Mouse (Mus musculus): Measurements from ENCODE around the gene Agap1.

Gene Agap1

DNA sequence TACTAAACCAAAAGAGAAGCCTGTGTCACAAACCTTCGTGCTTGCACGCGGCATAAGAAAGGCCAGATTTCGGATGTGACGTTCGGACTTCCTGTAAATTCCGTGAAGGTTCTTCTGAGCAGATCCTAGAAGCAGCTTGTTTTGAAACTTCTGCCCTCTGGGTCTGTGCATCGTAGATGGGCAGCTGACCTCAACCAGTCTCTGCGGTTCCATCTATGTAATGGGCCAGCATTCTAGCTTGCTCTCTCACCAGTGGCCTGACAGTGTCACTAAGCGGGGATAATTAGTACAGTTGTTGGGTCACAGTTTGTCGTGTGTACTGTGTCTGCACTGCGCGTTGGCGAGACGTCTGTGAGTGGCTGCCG is 485.0 kb downstream of the Agap1 start:
- DNase-seq: no peak

DNA sequence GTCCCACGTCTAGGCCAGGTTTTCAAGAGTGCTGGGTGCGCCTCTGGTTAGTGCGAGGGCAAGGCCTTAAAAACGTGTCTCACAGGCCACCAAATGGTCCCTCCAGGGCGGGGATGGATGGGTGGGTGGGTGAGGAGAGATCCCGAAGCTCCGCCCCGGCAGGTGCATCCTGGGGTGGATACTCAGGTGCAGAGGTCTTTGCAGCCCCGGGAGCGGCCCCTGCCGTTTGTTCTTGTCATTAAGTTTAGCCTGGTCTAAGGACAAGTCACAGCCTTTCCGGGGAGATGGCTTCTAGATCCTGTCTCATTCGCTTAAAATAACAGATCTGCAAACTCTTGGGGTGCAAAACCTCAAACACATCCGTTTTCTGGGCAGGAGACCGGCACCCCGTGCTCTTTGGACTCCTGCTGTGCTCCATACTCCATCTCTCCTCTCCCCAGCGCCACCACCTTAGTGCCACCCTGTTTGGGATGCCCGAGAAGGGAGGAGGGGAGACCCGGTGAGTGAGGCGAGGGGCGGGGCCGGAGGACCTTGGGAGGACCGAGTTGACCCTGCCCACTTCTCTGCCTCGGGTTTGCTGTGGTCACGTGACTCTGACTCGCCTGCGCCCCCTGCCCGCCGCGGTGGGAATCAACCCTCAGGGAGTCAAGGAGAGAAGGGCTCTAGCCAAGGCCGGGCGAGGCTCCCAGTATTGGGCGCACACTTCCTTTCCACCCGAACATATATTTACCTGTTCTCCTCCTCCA is 485.5 kb downstream of the Agap1 start:
- peak; percentile 86 for DNase-seq

DNA sequence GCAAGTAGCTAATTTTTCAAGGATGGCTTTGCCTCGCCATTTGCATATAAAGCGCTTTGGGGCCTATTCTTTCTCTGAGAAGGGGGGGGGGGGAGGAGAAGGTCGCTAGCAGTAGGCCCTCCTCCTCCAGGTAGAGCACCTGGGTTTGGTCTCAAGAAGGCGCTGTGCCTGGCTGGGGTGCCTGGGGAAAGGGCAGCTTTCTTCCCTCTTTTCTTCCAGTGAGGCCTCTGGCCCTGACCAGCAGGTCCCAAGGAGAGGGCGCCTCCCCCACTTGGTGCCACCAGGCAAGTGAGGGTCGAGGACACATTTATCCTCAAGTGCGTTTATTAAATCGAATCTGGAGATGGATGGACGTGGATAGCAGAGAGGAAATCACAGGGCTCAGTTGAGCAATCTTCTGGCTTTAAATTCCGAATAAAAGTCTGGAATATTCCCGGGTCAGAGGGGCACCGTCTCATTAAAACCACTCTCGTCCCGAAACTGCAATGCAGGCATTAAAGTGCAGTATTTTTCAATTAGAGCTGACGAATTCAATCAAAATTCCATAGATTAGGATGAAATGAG is 486.4 kb downstream of the Agap1 start:
- DNase-seq: no peak

DNA sequence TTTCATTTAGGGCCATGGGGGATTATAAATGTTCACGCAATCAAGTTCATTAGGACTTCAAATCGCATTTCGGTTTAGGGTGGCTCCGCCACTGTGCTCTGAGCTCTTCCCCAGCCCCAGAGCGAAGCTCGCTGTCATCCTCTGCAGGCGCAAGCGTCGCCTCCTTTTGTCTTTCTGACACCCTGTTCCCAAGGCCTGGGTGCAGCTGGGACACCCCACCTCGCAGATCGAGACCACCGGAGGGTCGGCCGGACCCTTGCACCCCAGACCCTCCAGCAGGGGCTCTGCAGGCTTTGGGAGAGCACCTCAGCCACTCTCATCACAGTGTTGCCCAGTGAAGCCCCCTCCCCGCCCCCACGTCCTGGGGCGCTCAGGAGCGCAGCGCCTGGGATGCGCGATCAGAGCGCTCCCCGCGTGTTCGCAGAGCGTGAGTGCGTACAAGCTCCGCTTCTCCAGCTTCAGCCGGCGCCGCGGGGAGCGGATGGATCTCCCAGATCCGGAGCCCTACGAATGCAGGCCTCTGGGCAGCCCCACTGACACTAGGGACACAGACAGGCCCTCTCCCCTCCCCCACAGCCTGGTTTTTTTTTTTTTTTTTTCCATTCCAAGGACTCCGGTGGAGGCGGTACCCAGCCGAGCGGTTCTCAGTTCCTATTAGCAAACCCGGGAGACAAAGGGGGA is 487.2 kb downstream of the Agap1 start:
- peak; percentile 70 for DNase-seq

DNA sequence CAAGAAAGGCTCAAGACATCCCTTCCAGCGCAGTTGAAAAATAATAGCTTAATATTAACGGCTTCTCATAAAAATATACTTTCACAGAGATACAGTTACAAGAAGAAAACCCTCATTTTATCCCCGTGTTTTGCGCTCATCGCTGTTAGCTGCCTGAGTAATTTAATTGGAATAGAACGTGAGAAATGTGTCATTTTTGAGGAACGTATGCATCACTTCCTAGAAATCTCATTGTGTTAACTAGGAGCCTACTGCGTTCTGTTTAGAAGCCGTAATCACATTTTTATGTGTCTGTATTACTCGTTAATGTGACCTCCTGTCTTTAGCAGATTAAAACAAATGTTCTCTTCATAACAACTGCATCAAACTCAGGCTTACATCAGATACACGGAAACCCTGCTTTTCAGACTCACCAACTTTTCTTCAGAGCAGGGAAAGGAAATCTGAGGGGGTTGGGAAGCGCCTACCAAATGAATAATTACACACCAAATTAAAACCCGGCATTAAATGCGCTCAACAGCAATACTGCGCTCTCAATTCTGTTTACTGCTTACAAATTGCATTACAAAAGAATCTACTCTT is 487.9 kb downstream of the Agap1 start:
- DNase-seq: no peak

DNA sequence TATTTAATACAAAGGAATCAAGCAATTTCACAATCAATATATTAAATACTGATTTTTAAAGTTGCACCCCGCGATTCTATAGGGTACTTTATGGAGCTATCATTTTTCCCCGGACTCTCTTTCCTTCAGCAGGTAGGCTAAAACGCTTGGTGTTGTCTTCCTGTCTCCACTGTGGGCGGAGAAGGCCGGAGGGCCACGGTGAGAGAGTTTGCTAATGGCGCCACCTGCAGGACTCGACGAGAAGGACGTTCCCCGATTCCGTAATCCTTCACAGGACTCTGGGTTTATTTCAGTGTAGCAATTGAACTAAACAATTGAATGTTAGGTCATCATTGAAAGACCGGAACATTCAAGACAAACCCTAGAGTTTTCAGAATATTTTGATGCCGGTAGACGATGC is 488.6 kb downstream of the Agap1 start:
- DNase-seq: peak; percentile 81
